Mouse (Mus musculus) spleen, postnatal 14 days (tissue): ENCODE results near the gene Chordc1.
"Not testable (repeated sequence)": the region's sequence is repeated elsewhere in the genome, so short reads cannot be mapped to it uniquely, and the experiment has no call there.

Experiments used
- DNase-seq, 2 experiments: peaks; one replicate each; pipeline ENCODE4 v3.0.0; 2021 to 2022; ENCODE audit warnings: low spot score in 2 of 2

Chordc1 gene

DNA sequence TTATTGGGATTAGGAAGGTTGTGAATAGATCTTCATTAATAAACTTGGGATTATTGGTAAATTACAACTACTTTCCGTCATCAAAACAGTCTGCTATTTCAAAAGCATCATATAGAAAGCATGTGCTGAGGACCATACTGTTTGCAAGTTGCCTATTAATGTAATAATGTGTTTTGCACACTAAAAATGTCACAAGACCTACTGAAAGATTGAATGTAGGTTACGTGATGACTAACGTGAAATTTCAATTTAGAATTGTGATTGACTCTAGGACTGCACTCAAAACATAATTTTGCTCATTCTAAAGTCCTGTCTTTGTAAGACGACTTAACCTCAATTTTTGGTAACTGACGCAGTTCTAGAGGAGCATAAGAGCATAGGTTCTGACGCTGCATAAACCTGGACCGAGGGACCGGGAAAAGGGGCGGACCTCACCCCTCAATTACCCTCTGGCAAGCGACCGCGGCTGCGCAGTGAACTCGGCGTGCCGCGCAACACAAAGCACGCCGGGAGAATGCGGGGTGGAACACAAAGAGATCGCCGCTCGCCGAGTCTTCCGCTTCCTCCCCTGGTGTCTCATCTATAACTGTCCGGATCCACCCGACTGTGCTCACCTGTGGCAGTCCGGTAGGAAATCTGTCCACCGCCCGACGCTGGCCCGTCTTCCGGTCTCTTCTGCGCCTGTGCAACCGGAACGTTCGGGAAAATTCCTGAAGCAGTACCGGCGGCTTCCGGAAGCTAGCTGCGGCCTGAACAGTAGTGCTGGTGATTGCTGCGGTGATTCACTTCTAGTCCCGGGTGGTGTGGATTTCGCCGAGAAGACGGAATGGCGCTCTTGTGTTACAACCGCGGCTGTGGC, at the start of gene Chordc1:
Gene Chordc1, plus strand, starts transcription at position 555 of the 859 bp plus-strand sequence.
- peak; percentile 71 to 84 for DNase-seq

DNA sequence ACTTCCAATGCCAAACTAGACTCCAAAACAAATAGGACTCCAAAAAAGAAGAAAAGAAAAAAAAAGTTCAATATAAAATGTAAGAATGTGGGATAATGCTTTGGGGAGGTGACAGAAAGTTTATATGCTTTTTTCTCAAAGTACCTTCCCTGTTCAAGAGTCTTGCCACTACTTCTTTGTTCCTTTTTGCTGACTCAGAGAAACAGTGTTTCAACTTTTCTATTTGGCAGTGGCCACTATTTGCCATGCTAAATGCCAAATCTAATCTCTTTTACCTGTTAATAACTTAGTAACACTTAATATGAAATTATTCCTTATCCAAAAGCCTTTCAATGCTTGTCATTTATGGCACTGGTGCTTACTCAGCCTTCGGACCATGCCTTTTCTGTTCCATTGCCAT, 16.0 kb upstream of the Chordc1 start:
- DNase-seq: no peak

DNA sequence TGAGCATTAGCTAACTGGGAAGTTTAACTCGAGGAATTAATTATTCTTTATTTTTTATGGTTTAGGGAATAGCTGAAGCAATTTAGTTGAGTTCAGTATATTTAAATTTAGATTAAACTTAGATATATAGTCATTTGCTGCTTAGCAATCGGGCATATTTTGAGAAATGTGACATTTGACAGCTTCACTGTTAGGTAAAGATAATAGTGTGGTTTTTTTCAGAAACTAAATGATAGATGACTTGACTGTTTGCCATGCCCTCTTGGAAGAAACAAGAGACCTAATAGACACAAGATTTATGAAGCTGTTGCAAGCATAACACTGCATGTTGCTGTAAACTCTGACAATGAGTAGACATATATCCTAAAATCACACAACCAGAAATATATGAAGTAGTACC, 15.1 kb upstream of the Chordc1 start:
- DNase-seq: no peak

DNA sequence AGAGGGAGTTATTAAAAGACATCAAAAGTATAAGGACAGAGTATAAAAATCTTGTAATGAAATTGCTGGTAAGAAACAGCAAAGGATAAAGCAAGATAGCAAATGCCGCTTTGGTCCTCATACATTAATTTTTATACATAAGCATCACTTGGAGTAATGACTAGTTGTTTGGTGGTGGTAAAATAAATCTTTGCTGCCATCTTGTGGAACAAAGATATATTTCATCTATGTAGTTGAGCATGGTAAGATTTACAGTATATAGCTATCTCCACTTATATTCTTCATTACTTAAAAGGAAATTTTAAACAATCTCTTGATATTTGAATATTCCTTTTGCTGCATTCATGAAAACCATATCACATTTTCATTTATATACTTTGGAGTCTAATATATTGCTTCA, 14.4 kb upstream of the Chordc1 start:
- DNase-seq: no peak

DNA sequence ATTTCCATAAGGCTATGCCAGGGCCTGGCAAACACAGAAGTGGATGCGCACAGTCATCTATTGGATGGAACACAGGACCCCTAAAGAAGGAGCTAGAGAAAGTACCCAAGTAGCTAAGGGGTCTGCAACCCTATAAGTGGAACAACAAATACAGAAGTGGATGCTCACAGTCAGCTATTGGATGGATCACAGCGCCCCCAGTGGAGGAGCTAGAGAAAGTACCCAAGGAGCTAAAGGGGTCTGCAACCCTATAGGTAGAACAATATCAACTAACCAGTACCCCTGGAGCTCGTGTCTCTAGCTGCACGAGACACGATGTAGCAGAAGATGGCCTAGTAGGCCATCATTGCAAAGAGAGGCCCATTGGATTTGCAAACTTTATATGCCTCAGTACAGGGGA, 13.2 kb upstream of the Chordc1 start:
- DNase-seq: not testable (repeated sequence)

DNA sequence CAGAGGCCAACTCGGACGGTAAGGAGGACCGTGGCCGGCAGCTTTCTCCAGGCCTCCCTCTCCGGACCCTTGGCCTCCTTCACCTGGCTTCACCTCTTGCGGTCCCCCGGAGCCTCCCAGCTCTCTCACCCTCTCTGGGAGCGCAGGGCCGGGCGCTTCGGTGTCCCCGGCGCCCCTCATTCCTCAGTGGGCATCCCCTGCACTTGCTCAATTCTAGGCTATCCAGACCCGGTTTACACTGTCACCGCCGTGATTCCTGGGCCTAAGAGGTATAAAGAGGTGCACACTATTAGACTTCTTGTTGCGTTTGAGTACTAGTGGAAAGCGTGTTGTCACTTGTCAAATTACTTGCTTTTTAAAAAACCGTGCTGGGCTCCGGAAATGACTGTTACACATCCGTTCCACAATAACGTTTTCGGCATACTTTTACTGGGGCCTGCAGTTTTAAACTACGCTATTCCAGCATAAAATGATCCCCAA, 558 bp downstream of the Chordc1 start:
- no peak for DNase-seq

DNA sequence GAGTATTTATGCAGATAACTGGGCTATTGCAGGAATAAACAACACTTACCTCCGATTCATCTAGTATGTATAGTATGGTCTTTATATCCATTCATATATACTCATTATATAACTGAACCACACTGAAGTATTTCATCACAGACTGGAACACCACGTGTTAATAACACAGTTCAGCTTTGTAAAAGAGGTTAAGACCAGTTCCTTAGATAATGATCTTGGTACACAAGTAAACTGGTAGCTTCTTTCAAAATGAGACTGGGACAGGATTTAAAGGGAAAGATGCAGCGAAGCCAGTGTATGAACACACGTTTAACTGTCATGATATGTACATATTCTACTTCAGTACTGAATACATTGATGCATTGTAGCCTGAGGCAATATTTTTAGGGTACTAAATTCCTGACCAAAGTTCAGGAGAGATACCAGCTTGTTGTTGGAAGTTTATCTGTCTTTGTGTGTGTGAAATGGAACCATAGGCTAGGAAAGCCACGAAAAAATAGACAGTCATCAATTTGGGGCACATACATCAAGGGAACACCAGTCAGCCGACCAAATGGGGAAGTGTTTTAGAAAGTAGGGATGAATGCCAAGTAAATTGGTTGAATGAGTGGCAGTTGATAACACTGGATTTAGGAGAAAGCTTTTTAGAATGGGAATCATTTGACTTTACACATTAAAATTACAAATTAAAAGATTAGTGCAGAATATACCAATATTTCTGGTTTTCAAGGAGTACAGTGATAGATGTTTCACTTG, 1.3 kb downstream of the Chordc1 start:
- DNase-seq: no peak

DNA sequence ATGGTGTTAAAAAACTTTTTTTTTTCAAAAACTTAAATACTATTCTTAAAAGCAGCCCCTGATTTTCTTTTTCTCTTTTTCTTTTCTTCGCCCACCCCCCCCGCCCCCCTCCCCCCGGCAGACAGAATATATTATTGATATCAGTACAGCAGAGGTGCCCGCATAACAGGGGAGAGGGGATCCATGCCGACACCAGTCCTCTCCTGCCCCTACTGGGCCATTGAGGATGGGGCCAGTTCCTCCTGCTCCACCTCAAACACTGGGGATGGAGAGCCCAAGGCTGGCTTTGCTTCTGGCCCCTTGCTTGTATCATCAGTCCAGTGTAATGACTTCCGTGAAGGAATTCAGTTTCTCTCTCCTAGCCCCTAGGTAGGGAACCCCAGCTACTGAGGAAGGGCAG, 6.4 kb downstream of the Chordc1 start:
- DNase-seq: no peak

DNA sequence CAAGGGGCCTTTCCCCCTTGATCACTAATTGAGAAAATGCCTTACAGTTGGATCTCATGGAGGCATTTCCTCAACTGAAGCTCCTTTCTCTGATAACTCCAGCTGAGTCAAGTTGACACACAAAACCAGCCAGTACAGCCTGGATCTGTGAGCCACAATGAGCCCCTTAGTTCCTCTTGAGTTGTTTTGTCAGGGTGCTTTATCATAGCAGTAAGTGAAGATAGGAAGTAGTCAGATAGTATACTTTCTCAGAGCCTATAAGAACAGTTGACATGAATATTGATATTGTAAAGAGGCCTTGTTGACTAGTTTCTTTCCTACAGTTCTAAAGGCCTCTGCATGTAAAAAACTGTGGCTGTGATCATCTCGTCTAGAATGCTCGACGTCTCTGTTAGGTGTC, 28.1 kb downstream of the Chordc1 start:
- no peak for DNase-seq
